Comparison of ENCODE assay signal across 8 mouse cellular contexts in the genomic region with DNA sequence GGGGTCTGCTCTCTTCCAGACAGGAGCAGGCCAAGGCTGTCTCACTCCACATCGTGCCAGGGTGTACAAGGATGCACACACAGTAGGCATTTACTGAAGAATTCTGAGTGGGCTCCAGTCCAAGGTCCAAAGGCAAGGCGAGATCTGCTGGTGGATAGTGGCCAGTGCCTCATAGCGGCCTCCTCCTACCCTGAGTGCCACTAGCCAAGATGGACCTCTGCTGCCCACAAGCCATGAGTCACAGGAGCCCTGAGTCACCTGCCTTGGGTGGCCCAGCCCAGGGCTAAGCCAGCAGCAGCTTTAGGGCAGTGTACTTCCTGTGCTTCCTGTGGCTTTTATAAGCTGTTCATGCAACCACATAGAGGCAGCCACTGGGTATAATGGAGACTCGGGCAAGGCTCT. TPM values are rescaled to one million over a fixed set of nuclear protein-coding genes. Genes with fewer than 3 reads are reported as not detected.
DNase-seq lines count a peak whose midpoint lies in the region; ATAC-seq and TF ChIP-seq lines count a peak whose summit lies in the region.

No protein-coding gene starts in this region.

- no peak overlapping the region for H3K4me2 ChIP-seq in hindbrain, embryonic 13.5 days
- no peak overlapping the region for H3K4me2 ChIP-seq in hindbrain, embryonic 11.5 days (replicated peaks; ENCODE audit: low read depth, low read length)

- TF ChIP-seq POLR2A in embryonic fibroblast, embryonic 13.5 days (IDR thresholded peaks at IDR 0.05; ENCODE audit: low read depth, low read length): no peak
- TF ChIP-seq POLR2A in lung, adult 2 months (IDR thresholded peaks at IDR 0.05; ENCODE audit: borderline replicate concordance, extremely low read depth, low read depth, low read length): no peak

- no peaks in the 10 kb centered on the region for H3K9me3 ChIP-seq in hindbrain, embryonic 13.5 days
- no peaks in the 10 kb centered on the region for H3K9me3 ChIP-seq in hindbrain, embryonic 11.5 days (ENCODE audit: control insufficient read depth, low read length)

- ATAC-seq in hindbrain, embryonic 13.5 days (ENCODE audit: low FRiP score): no peak
- ATAC-seq in hindbrain, embryonic 11.5 days (ENCODE audit: low FRiP score): no peak

- H3K9ac ChIP-seq in hindbrain, embryonic 13.5 days: no peak overlapping the region
- no peak overlapping the region for H3K9ac ChIP-seq in hindbrain, embryonic 11.5 days (ENCODE audit: low read depth, low read length)

- TF ChIP-seq CTCF in embryonic fibroblast, embryonic 13.5 days (IDR thresholded peaks at IDR 0.05; ENCODE audit: borderline replicate concordance, insufficient read depth, low read length): no peak
- no peak for TF ChIP-seq CTCF in lung, adult 2 months (IDR thresholded peaks at IDR 0.05; ENCODE audit: insufficient read depth, low read length)

- peak overlapping the region; percentile 10; the same call in 1 of the 2 replicates for H3K27ac ChIP-seq in hindbrain, embryonic 13.5 days
- no peak overlapping the region for H3K27ac ChIP-seq in hindbrain, embryonic 11.5 days (ENCODE audit: low read depth, low read length)
- H3K27ac ChIP-seq in embryonic fibroblast, embryonic 13.5 days (ENCODE audit: insufficient read depth, low read length): peak overlapping the region; percentile 12; the same call in 1 of the 2 replicates

- no peak for DNase-seq in hindbrain, embryonic 11.5 days (ENCODE audit: low spot score)
- DNase-seq in 3T3-L1 (ENCODE audit: low read depth, low spot score): peak; percentile 95
- DNase-seq in adrenal gland, adult (ENCODE audit: inconsistent age in 2 of 2, low spot score in 1 of 2): peak; percentile 92 to 95
- DNase-seq in lung, adult 2 months: peak; percentile 39
- no peak for DNase-seq in thymus, postnatal 4 days
- no peak for DNase-seq in retina, embryonic 14.5 days (ENCODE audit: low spot score)

- H3K4me3 ChIP-seq in hindbrain, embryonic 13.5 days: no peak overlapping the region
- H3K4me3 ChIP-seq in hindbrain, embryonic 11.5 days (ENCODE audit: low read depth, low read length): no peak overlapping the region
- no peak overlapping the region for H3K4me3 ChIP-seq in embryonic fibroblast, embryonic 13.5 days (ENCODE audit: insufficient read depth, low read length)
- H3K4me3 ChIP-seq in lung, adult 2 months (replicated peaks; ENCODE audit: extremely low read depth, low read depth, low read length): no peak overlapping the region

- no peaks in the 10 kb centered on the region for H3K36me3 ChIP-seq in hindbrain, embryonic 13.5 days
- no peaks in the 10 kb centered on the region for H3K36me3 ChIP-seq in hindbrain, embryonic 11.5 days (ENCODE audit: control insufficient read depth, insufficient read depth, low read length)

- WGBS in hindbrain, embryonic 13.5 days: 63% methylated on average over 4 of the region's 4 CpGs
- 73% methylated on average over 4 of the region's 4 CpGs for WGBS in hindbrain, embryonic 11.5 days
- WGBS in lung, adult 2 months: 33% methylated on average over 4 of the region's 4 CpGs

- peaks cover 45% of the 10 kb centered on the region for H3K27me3 ChIP-seq in hindbrain, embryonic 13.5 days
- peaks cover 9% of the 10 kb centered on the region; the same call in 1 of the 2 replicates for H3K27me3 ChIP-seq in hindbrain, embryonic 11.5 days (ENCODE audit: control insufficient read depth, insufficient read depth, low read length)

- H3K4me1 ChIP-seq in hindbrain, embryonic 13.5 days (replicated peaks): peaks cover 49% of the 10 kb centered on the region
- no peaks in the 10 kb centered on the region for H3K4me1 ChIP-seq in hindbrain, embryonic 11.5 days (replicated peaks; ENCODE audit: control insufficient read depth, insufficient read depth, low read length)
- peaks cover 30% of the 10 kb centered on the region for H3K4me1 ChIP-seq in embryonic fibroblast, embryonic 13.5 days (ENCODE audit: control insufficient read depth, insufficient read depth, low read length)
- peaks cover 19% of the 10 kb centered on the region for H3K4me1 ChIP-seq in lung, adult 2 months (ENCODE audit: control insufficient read depth, insufficient read depth, low read length)

RNA-seq across cellular contexts. Expression of a gene that starts 2.3 kb away (rescaled TPM):
- polyA plus RNA-seq in hindbrain, embryonic 13.5 days (2015; fragmentation: Nextera tagmentation; extraction: Ambion mirVana): 27.2 and 31.3 TPM in 2 replicates
- 20.3 and 27.4 TPM in 2 replicates for polyA plus RNA-seq in hindbrain, embryonic 11.5 days (2014; fragmentation: Nextera tagmentation; extraction: Ambion mirVana)
- 28.1 and 30.4 TPM in 2 replicates for polyA plus RNA-seq in embryonic fibroblast, embryonic 13.5 days (2011; ENCODE audit: insufficient read length, low read depth, missing spikeins)
- polyA plus RNA-seq in lung, adult 2 months (2012; rRNA removed): 142 and 178 TPM in 2 replicates

RNA-seq across cellular contexts. Expression of a gene that starts 26.2 kb away (rescaled TPM):
- polyA plus RNA-seq in hindbrain, embryonic 13.5 days (2015; fragmentation: Nextera tagmentation; extraction: Ambion mirVana): 19.3 and 19.9 TPM in 2 replicates
- polyA plus RNA-seq in hindbrain, embryonic 11.5 days (2014; fragmentation: Nextera tagmentation; extraction: Ambion mirVana): 20.6 and 21.5 TPM in 2 replicates
- polyA plus RNA-seq in embryonic fibroblast, embryonic 13.5 days (2011; ENCODE audit: insufficient read length, low read depth, missing spikeins): 27.6 and 28.6 TPM in 2 replicates
- polyA plus RNA-seq in lung, adult 2 months (2012; rRNA removed): 161 and 222 TPM in 2 replicates

RNA-seq across cellular contexts. Expression of a gene that starts 35.0 kb away (rescaled TPM):
- polyA plus RNA-seq in hindbrain, embryonic 13.5 days (2015; fragmentation: Nextera tagmentation; extraction: Ambion mirVana): 0.92 and 1.3 TPM in 2 replicates
- 0.63 and 0.73 TPM in 2 replicates for polyA plus RNA-seq in hindbrain, embryonic 11.5 days (2014; fragmentation: Nextera tagmentation; extraction: Ambion mirVana)
- polyA plus RNA-seq in embryonic fibroblast, embryonic 13.5 days (2011; ENCODE audit: insufficient read length, low read depth, missing spikeins): 0.37 TPM in 1 of 2 replicates, not detected in the other
- polyA plus RNA-seq in lung, adult 2 months (2012; rRNA removed): 7.1 and 7.9 TPM in 2 replicates

Comparison
In these comparisons a context has a peak if more than half of its experiments do, and no peak if none do; other contexts are left out.
1. DNase-seq: peak in 3T3-L1 (single experiment), adrenal gland, adult (2 of 2) and lung, adult 2 months (single experiment); none in hindbrain, embryonic 11.5 days (single experiment), thymus, postnatal 4 days (single experiment) and retina, embryonic 14.5 days (single experiment).